Mouse (Mus musculus): ENCODE data around the gene Fez1. TPM values are rescaled to one million over a fixed set of nuclear protein-coding genes. Genes with fewer than 3 reads are reported as not detected.

Fez1 gene
- polyA plus RNA-seq, 1 experiment from 2014 or later, result 715 TPM

GRCm38 (mm10) chr9:36898560-36898959, 76.9 kb downstream of the Fez1 start:
- ATAC-seq, result no peak

DNA sequence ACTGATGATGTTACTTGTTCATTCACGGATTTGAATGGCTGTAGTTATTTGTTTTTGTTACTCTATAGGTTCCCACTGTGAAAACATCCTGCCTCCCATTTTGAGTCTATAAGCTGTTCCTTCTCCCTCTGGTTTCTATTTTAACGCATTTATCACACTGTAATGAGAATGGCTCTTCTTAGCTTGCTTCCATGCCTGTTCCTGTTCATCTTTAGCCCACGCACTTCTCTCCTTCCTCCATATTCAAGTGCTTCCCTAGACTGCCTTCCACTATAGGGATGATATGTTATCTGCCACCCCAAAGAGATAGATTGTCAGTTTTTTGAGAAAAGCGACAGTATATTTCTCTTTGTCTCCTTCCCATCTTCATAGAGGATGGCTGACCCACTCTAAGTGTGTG, 78.8 kb downstream of the Fez1 start:
- H3K9ac ChIP-seq (replicated peaks; ENCODE audit: low read depth, low read length), result no peak overlapping the region
- no peak overlapping the region for H3K4me3 ChIP-seq (replicated peaks; ENCODE audit: low read length)
- no peak overlapping the region for H3K27ac ChIP-seq (ENCODE audit: low read length)
- no peaks in the 10 kb centered on the region for H3K4me1 ChIP-seq (replicated peaks; ENCODE audit: control insufficient read depth, insufficient read depth, low read length)
- H3K9me3 ChIP-seq (ENCODE audit: control insufficient read depth, low read length), result no peaks in the 10 kb centered on the region
- no peak for ATAC-seq
- 91% methylated on average over 4 of the region's 4 CpGs for WGBS
- H3K36me3 ChIP-seq (ENCODE audit: control insufficient read depth, insufficient read depth), result no peaks in the 10 kb centered on the region
- H3K4me2 ChIP-seq (ENCODE audit: low read length), result no peak overlapping the region
- no peaks in the 10 kb centered on the region for H3K27me3 ChIP-seq (replicated peaks; ENCODE audit: control insufficient read depth, insufficient read depth, low read length)

More at GRCm38 (mm10) chr9:36898560-36898959, 76.9 kb downstream of the Fez1 start:
- H3K27me3 ChIP-seq (replicated peaks; ENCODE audit: control insufficient read depth, insufficient read depth, low read length), result no peaks in the 10 kb centered on the region
- 95% methylated on average over 3 of the region's 3 CpGs for WGBS
- H3K9ac ChIP-seq (replicated peaks; ENCODE audit: low read depth, low read length), result no peak overlapping the region
- H3K4me3 ChIP-seq (replicated peaks; ENCODE audit: low read length), result no peak overlapping the region
- H3K36me3 ChIP-seq (ENCODE audit: control insufficient read depth, insufficient read depth), result no peaks in the 10 kb centered on the region
- H3K9me3 ChIP-seq (ENCODE audit: control insufficient read depth, low read length), result no peaks in the 10 kb centered on the region
- H3K4me1 ChIP-seq (replicated peaks; ENCODE audit: control insufficient read depth, insufficient read depth, low read length), result no peaks in the 10 kb centered on the region
- H3K4me2 ChIP-seq (ENCODE audit: low read length), result no peak overlapping the region
- no peak overlapping the region for H3K27ac ChIP-seq (ENCODE audit: low read length)

GRCm38 (mm10) chr9:36905452-36905851, 83.8 kb downstream of the Fez1 start:
- H3K36me3 ChIP-seq (ENCODE audit: control insufficient read depth, insufficient read depth), result no peaks in the 10 kb centered on the region
- no peaks in the 10 kb centered on the region for H3K27me3 ChIP-seq (replicated peaks; ENCODE audit: control insufficient read depth, insufficient read depth, low read length)
- no peak overlapping the region for H3K4me3 ChIP-seq (replicated peaks; ENCODE audit: low read length)
- 60% methylated on average over 4 of the region's 4 CpGs for WGBS
- H3K9ac ChIP-seq (replicated peaks; ENCODE audit: low read depth, low read length), result no peak overlapping the region
- no peak overlapping the region for H3K27ac ChIP-seq (ENCODE audit: low read length)
- H3K4me1 ChIP-seq (replicated peaks; ENCODE audit: control insufficient read depth, insufficient read depth, low read length), result no peaks in the 10 kb centered on the region
- no peak overlapping the region for H3K4me2 ChIP-seq (ENCODE audit: low read length)
- ATAC-seq, result no peak
- no peaks in the 10 kb centered on the region for H3K9me3 ChIP-seq (ENCODE audit: control insufficient read depth, low read length)

DNA sequence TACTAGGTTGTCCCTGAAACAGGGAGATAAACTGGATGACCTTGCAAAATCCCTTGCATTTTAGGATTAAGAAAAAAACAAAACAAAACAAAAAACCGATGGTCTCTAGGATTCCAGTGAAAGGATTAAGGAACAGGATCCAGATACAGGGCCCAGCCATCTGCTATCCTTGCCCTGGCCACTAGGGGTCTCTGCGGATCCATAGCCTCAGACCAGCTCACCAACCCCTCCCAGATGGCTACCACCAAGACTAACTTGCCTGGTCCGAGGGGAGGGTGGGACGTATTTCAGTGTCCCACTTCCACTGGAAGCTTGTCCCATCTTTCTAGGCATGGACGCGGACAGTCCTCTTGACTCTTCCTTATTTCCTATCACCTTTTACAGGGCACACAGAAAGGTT, 94.7 kb downstream of the Fez1 start:
- Histone ChIP-seq H3K27me3 (replicated peaks; ENCODE audit: control insufficient read depth, insufficient read depth, low read length) (no peaks in the 10 kb centered on the region), H3K4me3 (replicated peaks; ENCODE audit: low read length) (no peak overlapping the region), H3K9ac (replicated peaks; ENCODE audit: low read depth, low read length) (no peak overlapping the region), H3K27ac (ENCODE audit: low read length) (no peak overlapping the region), H3K4me1 (replicated peaks; ENCODE audit: control insufficient read depth, insufficient read depth, low read length) (peaks cover 14% of the 10 kb centered on the region), H3K36me3 (ENCODE audit: control insufficient read depth, insufficient read depth) (no peaks in the 10 kb centered on the region), H3K4me2 (ENCODE audit: low read length) (no peak overlapping the region), H3K9me3 (ENCODE audit: control insufficient read depth, low read length) (no peaks in the 10 kb centered on the region)
- ATAC-seq, result peak; percentile 72
- WGBS, result 5% methylated on average over 6 of the region's 6 CpGs

DNA sequence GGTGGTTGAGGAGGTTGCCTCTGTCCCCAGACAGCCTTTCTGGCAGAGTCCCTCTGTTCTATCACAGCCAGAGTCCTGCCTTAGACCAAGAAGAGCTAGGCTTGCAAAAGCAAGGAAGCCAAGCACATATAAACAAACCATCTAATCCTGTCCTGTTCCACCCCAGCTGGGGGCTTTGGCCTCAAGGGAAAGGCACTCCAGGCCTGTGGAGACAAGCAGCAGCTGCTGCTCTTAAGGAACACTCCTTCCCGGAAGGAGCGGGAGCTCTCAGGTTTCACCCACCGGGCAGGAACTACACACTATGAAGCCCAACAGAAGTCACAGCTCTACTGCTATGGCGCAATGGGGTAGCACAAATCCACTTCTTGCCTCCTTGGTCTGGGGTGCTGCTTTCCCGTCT, 95.3 kb downstream of the Fez1 start:
- 57% methylated on average over 5 of the region's 5 CpGs for WGBS
- no peaks in the 10 kb centered on the region for H3K36me3 ChIP-seq (ENCODE audit: control insufficient read depth, insufficient read depth)
- no peak overlapping the region for H3K27ac ChIP-seq (ENCODE audit: low read length)
- no peak overlapping the region for H3K4me2 ChIP-seq (ENCODE audit: low read length)
- ATAC-seq, result 0 out of 2 replicates have a peak, but pooled peaks have one; percentile 5
- H3K9me3 ChIP-seq (ENCODE audit: control insufficient read depth, low read length), result no peaks in the 10 kb centered on the region
- H3K4me3 ChIP-seq (replicated peaks; ENCODE audit: low read length), result no peak overlapping the region
- no peaks in the 10 kb centered on the region for H3K27me3 ChIP-seq (replicated peaks; ENCODE audit: control insufficient read depth, insufficient read depth, low read length)
- peaks cover 20% of the 10 kb centered on the region for H3K4me1 ChIP-seq (replicated peaks; ENCODE audit: control insufficient read depth, insufficient read depth, low read length)
- H3K9ac ChIP-seq (replicated peaks; ENCODE audit: low read depth, low read length), result no peak overlapping the region

GRCm38 (mm10) chr9:36918582-36918981, 96.9 kb downstream of the Fez1 start:
- ATAC-seq, result no peak
- Histone ChIP-seq H3K9me3 (ENCODE audit: control insufficient read depth, low read length) (no peaks in the 10 kb centered on the region), H3K36me3 (ENCODE audit: control insufficient read depth, insufficient read depth) (no peaks in the 10 kb centered on the region), H3K4me3 (replicated peaks; ENCODE audit: low read length) (no peak overlapping the region), H3K4me1 (replicated peaks; ENCODE audit: control insufficient read depth, insufficient read depth, low read length) (peaks cover 28% of the 10 kb centered on the region), H3K27ac (ENCODE audit: low read length) (no peak overlapping the region), H3K9ac (replicated peaks; ENCODE audit: low read depth, low read length) (no peak overlapping the region), H3K4me2 (ENCODE audit: low read length) (no peak overlapping the region), H3K27me3 (replicated peaks; ENCODE audit: control insufficient read depth, insufficient read depth, low read length) (no peaks in the 10 kb centered on the region)
- 66% methylated on average over 3 of the region's 3 CpGs for WGBS

DNA sequence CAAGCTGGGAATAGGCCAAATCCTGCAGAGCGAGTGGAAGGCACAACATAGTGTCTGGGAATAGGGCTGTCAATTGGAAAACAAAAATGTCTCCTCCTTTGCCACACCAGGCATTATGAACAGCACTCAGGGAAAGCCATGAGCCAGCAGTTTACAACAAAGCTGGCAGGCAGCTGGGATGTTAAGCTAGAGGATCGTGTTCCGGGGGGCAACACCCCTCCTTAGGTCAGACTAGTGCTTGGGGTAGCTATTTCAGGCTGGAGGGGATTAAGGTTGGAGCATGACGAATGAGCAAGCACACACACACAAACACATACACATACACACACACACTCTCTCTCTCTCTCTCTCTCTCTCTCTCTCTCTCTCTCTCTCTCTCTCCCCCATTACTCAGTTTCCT, 97.8 kb downstream of the Fez1 start:
- Histone ChIP-seq H3K4me3 (replicated peaks; ENCODE audit: low read length) (no peak overlapping the region), H3K27ac (ENCODE audit: low read length) (no peak overlapping the region; the same call in 1 of the 2 replicates), H3K36me3 (ENCODE audit: control insufficient read depth, insufficient read depth) (no peaks in the 10 kb centered on the region), H3K27me3 (replicated peaks; ENCODE audit: control insufficient read depth, insufficient read depth, low read length) (no peaks in the 10 kb centered on the region), H3K9ac (replicated peaks; ENCODE audit: low read depth, low read length) (no peak overlapping the region), H3K9me3 (ENCODE audit: control insufficient read depth, low read length) (no peaks in the 10 kb centered on the region), H3K4me2 (ENCODE audit: low read length) (no peak overlapping the region), H3K4me1 (replicated peaks; ENCODE audit: control insufficient read depth, insufficient read depth, low read length) (peaks cover 28% of the 10 kb centered on the region)
- 36% methylated on average over 4 of the region's 4 CpGs for WGBS
- ATAC-seq, result no peak

- H3K9me3 ChIP-seq (ENCODE audit: control insufficient read depth, low read length), result no peaks in the 10 kb centered on the region
- H3K36me3 ChIP-seq (ENCODE audit: control insufficient read depth, insufficient read depth), result no peaks in the 10 kb centered on the region
- 15% methylated on average over 13 of the region's 13 CpGs for WGBS
- H3K27ac ChIP-seq (ENCODE audit: low read length), result peak overlapping the region; percentile 80
- no peak overlapping the region for H3K4me3 ChIP-seq (replicated peaks; ENCODE audit: low read length)
- 0 out of 2 replicates have a peak overlapping the region, but pooled peaks have one; percentile 3 for H3K9ac ChIP-seq (replicated peaks; ENCODE audit: low read depth, low read length)
- no peak overlapping the region for H3K4me2 ChIP-seq (ENCODE audit: low read length)
- H3K4me1 ChIP-seq (replicated peaks; ENCODE audit: control insufficient read depth, insufficient read depth, low read length), result peaks cover 24% of the 10 kb centered on the region
- no peaks in the 10 kb centered on the region for H3K27me3 ChIP-seq (replicated peaks; ENCODE audit: control insufficient read depth, insufficient read depth, low read length)
- ATAC-seq, result peak; percentile 79
Measured at GRCm38 (mm10) chr9:36921718-36922415, 100.2 kb downstream of the Fez1 start.

DNA sequence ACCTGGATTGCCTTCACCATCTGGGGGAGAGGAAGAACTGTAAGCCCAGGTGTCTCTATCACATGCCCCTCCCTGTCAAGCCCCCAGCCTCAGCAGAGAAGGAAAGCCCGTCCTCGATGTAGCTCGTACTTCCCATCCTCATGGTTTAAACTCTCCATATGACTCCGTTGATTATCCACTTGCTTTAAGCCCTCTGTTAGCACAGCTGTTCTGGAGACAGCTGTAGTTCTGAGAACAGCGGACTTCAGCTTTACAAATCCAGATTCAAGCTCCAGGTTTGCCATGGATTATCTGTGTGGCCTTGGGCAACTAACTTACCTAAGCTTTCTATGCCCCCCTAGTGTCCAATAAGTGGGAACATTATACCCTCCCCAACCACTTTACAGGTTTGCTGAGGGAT, 102.1 kb downstream of the Fez1 start:
- H3K27ac ChIP-seq (ENCODE audit: low read length), result no peak overlapping the region
- H3K27me3 ChIP-seq (replicated peaks; ENCODE audit: control insufficient read depth, insufficient read depth, low read length), result no peaks in the 10 kb centered on the region
- peaks cover 23% of the 10 kb centered on the region for H3K4me1 ChIP-seq (replicated peaks; ENCODE audit: control insufficient read depth, insufficient read depth, low read length)
- H3K9ac ChIP-seq (replicated peaks; ENCODE audit: low read depth, low read length), result no peak overlapping the region
- no peaks in the 10 kb centered on the region for H3K9me3 ChIP-seq (ENCODE audit: control insufficient read depth, low read length)
- H3K36me3 ChIP-seq (ENCODE audit: control insufficient read depth, insufficient read depth), result no peaks in the 10 kb centered on the region
- no peak overlapping the region for H3K4me3 ChIP-seq (replicated peaks; ENCODE audit: low read length)
- H3K4me2 ChIP-seq (ENCODE audit: low read length), result no peak overlapping the region
- WGBS, result 93% methylated on average over 5 of the region's 5 CpGs
- ATAC-seq, result no peak
